Mouse (Mus musculus) G1E (cell line): ENCODE measurements around the gene Gm9964. TPM values are rescaled to one million over a fixed set of nuclear protein-coding genes. Genes with fewer than 3 reads are reported as not detected.
A peak's percentile ranks its signal among the peaks of the same experiment; 100 is the strongest.

Source experiments
- ATAC-seq: 2 replicates; pipeline ENCODE4 v1.8.0; 2016; ENCODE audit warnings: mild to moderate bottlenecking; ENCODE audit not compliant: insufficient number of reproducible peaks, poor library complexity, low FRiP score, severe bottlenecking; ENCODE audit errors: extremely low read depth
- DNase-seq: peaks from one replicate; pipeline ENCODE4 v3.0.0; 2012; ENCODE audit warnings: low spot score
- H3K27me3 ChIP-seq: 2 replicates; pipeline ENCODE4 v1.6.1; 2012; ENCODE audit warnings: mild to moderate bottlenecking, low read length, inconsistent platforms; ENCODE audit not compliant: insufficient read depth
- H3K36me3 ChIP-seq: replicated peaks from 2 replicates; pipeline ENCODE3; 2012; ENCODE audit warnings: mild to moderate bottlenecking, inconsistent platforms
- H3K4me1 ChIP-seq: 2 replicates; pipeline ENCODE4 v1.6.1; 2012; ENCODE audit warnings: low read depth, low read length, inconsistent platforms, mixed read lengths; ENCODE audit not compliant: insufficient read depth
- H3K4me3 ChIP-seq: 2 replicates; pipeline ENCODE4 v1.5.1; 2012; ENCODE audit warnings: low read depth, mild to moderate bottlenecking, inconsistent platforms, low read length, moderate library complexity, mixed read lengths
- H3K9me3 ChIP-seq: replicated peaks from 2 replicates; pipeline ENCODE4 v1.6.1; 2012; ENCODE audit warnings: inconsistent platforms
- CTCF ChIP-seq: IDR thresholded peaks from 2 replicates; pipeline ENCODE4 v1.5.1; 2012; ENCODE audit warnings: low read depth, low read length, inconsistent platforms, mixed read lengths
- GATA1 ChIP-seq: IDR thresholded peaks from 2 replicates; pipeline ENCODE4 v1.6.1; 2012; ENCODE audit warnings: borderline replicate concordance, low read length, inconsistent platforms, mixed read lengths
- GATA2 ChIP-seq: IDR thresholded peaks from 2 replicates; pipeline ENCODE4 v1.6.1; 2012; ENCODE audit warnings: low read depth, low read length, inconsistent platforms, borderline replicate concordance
- POLR2AphosphoS5 ChIP-seq: IDR thresholded peaks from 2 replicates; pipeline ENCODE4 v1.6.1; 2012; ENCODE audit warnings: low read depth, low read length, inconsistent platforms; ENCODE audit not compliant: insufficient replicate concordance
- TAL1 ChIP-seq: conservative IDR thresholded peaks from 2 replicates; pipeline ENCODE4 v1.6.1; 2012; ENCODE audit warnings: low read depth, low read length, inconsistent platforms, mixed read lengths
- polyA plus RNA-seq: library from polyadenylated mRNA; stranded (reverse); fragments of >175 nt; gene quantifications from 2 replicates; pipeline ENCODE4 v1.2.3, GENCODE M21; 2012
- total RNA-seq, 2 experiments: library from RNA; stranded (forward) in 1 of 2; stranded (reverse) in 1 of 2; fragments of 200-1000 nt in 1 of 2; fragments of >200 nt in 1 of 2; fragmentation: Nextera tagmentation in 1 of 2; gene quantifications; 2 replicates each; pipeline ENCODE4 v1.2.3; 2014 to 2017

Gm9964 gene
- total and polyA plus RNA-seq, 3 experiments: 0.16 TPM; not detected in 2

DNA sequence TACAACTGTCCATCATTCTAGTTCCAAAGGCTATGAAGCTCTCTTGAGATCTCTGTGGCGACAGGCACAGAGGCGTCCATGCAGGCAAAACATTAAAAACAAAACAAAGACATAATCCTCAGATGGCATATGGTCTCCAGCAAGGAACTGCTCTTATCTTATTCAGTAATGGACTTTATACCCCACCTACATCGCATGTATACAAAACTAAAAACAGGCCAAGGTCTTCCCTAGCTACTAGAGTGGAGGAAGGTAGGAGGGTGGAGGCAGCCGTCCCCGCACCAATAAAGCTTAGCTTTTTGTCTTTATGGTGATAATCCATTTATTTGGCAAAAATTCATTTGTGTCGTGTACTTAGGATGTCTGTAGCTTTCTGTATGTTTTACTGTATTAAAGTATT, 6.4 kb upstream of the Gm9964 start:
- H3K9me3 ChIP-seq: no peaks in the 10 kb centered on the region
- H3K4me1 ChIP-seq: peaks cover 72% of the 10 kb centered on the region
- no peaks in the 10 kb centered on the region for H3K36me3 ChIP-seq
- no peak for TF ChIP-seq CTCF
- TF ChIP-seq POLR2AphosphoS5: no peak
- no peak for TF ChIP-seq GATA1
- no peak for TF ChIP-seq TAL1
- TF ChIP-seq GATA2: no peak
- DNase-seq (no peak), ATAC-seq (no peak)
- H3K27me3 ChIP-seq: peaks cover 7% of the 10 kb centered on the region
- no peak overlapping the region for H3K4me3 ChIP-seq

DNA sequence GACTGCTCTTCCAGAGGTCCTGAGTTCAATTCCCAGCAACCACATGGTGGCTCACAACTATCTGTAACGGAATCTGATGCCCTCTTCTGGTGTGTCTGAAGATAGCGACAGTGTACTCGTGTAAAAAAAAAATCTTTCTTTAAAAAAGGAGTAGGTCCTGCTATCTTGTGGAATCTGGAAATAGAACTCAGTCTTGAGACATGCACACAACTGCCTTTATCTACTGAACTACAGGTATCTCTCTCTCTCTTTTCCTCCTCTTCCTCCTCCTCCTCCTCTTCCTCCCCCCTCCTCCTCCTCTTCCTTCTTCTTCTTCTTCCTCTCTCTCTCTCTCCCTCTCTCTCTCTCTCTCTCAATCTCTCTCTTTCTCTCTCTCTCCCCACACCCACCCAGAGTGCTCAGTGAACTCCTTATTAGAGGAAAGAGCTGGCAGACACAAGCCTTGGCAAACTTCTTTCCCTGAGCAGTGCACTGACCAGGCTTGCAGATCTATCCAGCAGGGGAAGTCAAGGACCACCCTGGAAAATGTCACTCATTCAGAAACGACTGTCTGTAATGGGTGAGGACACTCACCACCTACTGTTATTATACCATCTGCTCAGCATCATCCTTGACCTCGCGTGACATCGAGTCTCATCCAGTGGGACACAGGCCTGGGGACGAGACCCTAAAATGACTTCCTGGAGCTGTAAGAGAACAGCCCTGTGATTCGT, 3.2 kb upstream of the Gm9964 start:
- no peak for ATAC-seq
- H3K9me3 ChIP-seq: no peaks in the 10 kb centered on the region
- no peak for DNase-seq
- peaks cover 57% of the 10 kb centered on the region for H3K4me1 ChIP-seq
- H3K4me3 ChIP-seq: no peak overlapping the region
- H3K36me3 ChIP-seq: no peaks in the 10 kb centered on the region
- TF ChIP-seq POLR2AphosphoS5 (no peak), CTCF (no peak), GATA2 (no peak), TAL1 (no peak), GATA1 (no peak)
- H3K27me3 ChIP-seq: peaks cover 4% of the 10 kb centered on the region

DNA sequence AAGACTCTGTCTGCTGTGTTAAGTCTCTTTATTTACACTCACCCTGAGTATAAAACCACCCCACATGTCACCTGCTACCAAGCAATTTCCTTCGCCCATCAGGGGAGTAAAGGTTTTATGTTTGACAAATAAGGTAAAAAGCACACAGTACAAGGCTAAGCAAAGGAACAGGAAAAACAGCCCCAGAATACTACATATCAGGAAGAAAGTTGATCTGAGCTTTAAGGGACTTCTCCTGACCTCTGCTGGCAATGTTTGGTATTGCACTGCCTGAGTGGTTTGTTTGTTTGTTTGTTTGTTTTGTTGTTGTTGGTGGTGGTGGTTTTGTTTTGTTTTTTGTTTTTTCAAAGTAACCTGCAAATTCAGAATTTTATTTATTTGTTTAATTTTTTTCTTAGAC, 539 bp downstream of the Gm9964 start:
- Histone ChIP-seq H3K4me1 (peaks cover 59% of the 10 kb centered on the region), H3K9me3 (no peaks in the 10 kb centered on the region), H3K4me3 (no peak overlapping the region), H3K36me3 (no peaks in the 10 kb centered on the region), H3K27me3 (peaks cover 13% of the 10 kb centered on the region)
- TF ChIP-seq TAL1: no peak
- no peak for TF ChIP-seq POLR2AphosphoS5
- TF ChIP-seq CTCF: peak; percentile 90
- no peak for TF ChIP-seq GATA1
- TF ChIP-seq GATA2: no peak
- no peak for DNase-seq
- no peak for ATAC-seq

DNA sequence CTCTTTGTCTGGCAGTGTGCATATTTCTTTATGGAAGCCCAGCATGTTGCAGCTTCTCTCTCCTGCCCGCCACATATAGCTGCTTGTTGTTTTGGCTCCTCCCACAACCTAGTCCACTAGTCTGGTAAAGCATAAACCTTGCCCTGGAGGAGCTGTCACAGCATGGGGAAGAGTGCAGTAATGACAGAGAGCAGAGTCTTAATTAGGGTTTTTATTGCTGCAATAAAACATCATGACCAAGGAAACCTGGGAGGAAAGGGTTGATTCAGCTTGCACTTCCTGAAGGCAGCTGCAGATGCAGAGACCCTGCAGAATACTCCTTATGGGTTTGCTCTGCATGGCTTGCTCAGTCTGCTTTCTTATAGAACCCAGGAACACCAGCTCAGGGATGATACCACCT, 2.7 kb downstream of the Gm9964 start:
- no peak overlapping the region for H3K4me3 ChIP-seq
- no peaks in the 10 kb centered on the region for H3K36me3 ChIP-seq
- ATAC-seq (no peak), DNase-seq (no peak)
- no peaks in the 10 kb centered on the region for H3K9me3 ChIP-seq
- H3K27me3 ChIP-seq: peaks cover 13% of the 10 kb centered on the region
- H3K4me1 ChIP-seq: peaks cover 57% of the 10 kb centered on the region
- no peak for TF ChIP-seq TAL1
- TF ChIP-seq GATA1: no peak
- TF ChIP-seq GATA2: no peak
- no peak for TF ChIP-seq POLR2AphosphoS5
- no peak for TF ChIP-seq CTCF

DNA sequence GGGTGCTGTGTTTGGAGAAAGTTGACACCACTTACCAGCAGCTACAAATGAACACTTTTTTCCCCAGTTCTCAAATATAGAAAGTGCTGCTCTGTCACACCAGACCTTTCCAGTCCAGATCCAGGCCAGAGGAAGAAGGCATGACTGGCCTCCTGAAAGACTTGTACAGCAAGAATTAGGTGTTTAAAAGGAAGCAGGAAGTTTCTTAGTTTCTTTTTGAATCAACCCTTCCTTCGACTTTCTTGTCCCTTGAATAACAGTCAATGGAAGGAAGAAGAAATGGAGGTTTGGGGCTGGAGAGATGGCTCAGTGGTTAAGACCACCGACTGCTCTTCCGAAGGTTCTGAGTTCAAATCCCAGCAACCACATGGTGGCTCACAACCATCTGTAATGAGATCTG, 3.7 kb downstream of the Gm9964 start:
- no peak for TF ChIP-seq CTCF
- no peak for TF ChIP-seq GATA2
- TF ChIP-seq GATA1: no peak
- TF ChIP-seq TAL1: no peak
- TF ChIP-seq POLR2AphosphoS5: no peak
- no peak for DNase-seq
- no peak overlapping the region for H3K4me3 ChIP-seq
- no peak for ATAC-seq
- peaks cover 13% of the 10 kb centered on the region for H3K27me3 ChIP-seq
- H3K36me3 ChIP-seq: no peaks in the 10 kb centered on the region
- no peaks in the 10 kb centered on the region for H3K9me3 ChIP-seq
- H3K4me1 ChIP-seq: peaks cover 55% of the 10 kb centered on the region

DNA sequence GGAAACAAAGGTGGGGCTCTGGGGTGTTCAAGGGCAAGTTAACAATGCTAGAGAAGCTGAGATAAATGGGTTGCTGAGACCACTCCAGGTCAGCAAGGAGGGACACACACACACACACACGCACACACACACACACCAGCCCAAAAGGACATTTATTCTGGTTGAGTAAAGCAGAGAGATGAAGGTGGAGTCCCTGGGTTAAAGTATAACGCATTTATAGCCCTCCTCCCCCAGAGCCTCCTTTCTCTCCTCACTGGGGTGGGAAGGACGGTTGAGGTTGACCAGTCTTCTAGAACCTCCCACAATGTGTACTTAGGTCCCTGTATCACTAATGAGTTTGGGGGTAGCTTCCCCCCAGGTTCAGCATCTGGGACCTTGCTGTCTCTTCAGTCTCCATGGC, 4.6 kb downstream of the Gm9964 start:
- Histone ChIP-seq H3K4me3 (no peak overlapping the region), H3K27me3 (peaks cover 13% of the 10 kb centered on the region), H3K4me1 (peaks cover 59% of the 10 kb centered on the region), H3K9me3 (no peaks in the 10 kb centered on the region), H3K36me3 (no peaks in the 10 kb centered on the region)
- no peak for ATAC-seq
- no peak for TF ChIP-seq GATA1
- TF ChIP-seq GATA2: no peak
- TF ChIP-seq POLR2AphosphoS5: no peak
- TF ChIP-seq CTCF: no peak
- TF ChIP-seq TAL1: no peak
- DNase-seq: no peak

DNA sequence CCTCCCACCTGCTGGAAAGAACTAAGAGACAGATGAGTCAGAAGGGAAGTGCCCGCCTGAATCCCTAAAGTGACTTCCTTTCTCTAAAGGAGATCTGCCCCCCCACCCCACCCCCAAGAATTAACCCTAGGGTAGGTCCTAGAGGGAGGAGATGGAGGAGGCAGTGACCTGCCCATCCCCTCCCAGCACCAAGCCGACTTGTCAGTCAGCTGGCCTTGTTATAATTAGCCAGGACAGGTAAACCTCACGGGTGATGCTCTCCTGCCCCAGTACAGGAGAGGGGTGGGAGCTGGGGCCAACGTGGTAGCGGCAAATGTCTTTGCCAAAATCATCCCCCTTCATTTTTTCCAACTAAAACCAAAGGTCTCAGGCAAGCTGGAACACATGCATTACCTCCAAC, 5.1 kb downstream of the Gm9964 start:
- Histone ChIP-seq H3K4me1 (peaks cover 58% of the 10 kb centered on the region), H3K9me3 (no peaks in the 10 kb centered on the region), H3K36me3 (no peaks in the 10 kb centered on the region), H3K4me3 (no peak overlapping the region), H3K27me3 (peaks cover 13% of the 10 kb centered on the region)
- DNase-seq (no peak), ATAC-seq (no peak)
- TF ChIP-seq POLR2AphosphoS5 (no peak), GATA1 (no peak), CTCF (no peak), GATA2 (no peak), TAL1 (no peak)
